Mouse (Mus musculus) cerebellum, postnatal 25 days (tissue): ENCODE results near the gene Clic6.

Experiments
- DNase-seq, 2 experiments: peaks; one replicate each; pipeline ENCODE4 v3.0.0; 2021; ENCODE audit warnings: mixed read lengths in 2 of 2

Gene Clic6

GRCm38 (mm10) chr16:92535258-92535657, 49.7 kb downstream of the Clic6 start:
- DNase-seq: no peak

DNA sequence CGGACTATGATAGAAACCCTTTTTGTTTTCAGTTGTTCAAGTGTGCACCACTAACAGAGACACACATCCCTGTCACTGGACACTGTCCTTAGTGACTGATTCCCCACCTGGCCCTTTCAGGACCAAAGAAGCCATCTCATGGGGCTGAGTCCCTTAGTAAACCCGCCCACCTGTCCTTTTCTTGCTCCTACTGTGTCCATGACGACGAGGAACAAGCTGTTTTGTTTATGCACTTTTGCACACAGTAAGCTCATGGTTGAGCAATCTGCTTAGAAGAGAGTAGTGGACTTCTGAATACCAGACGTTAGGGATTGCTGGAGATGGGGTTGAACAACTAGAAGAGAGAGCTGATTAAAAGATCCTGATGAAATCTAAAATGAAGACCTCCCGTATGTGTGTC, 52.8 kb downstream of the Clic6 start:
- DNase-seq: no peak

DNA sequence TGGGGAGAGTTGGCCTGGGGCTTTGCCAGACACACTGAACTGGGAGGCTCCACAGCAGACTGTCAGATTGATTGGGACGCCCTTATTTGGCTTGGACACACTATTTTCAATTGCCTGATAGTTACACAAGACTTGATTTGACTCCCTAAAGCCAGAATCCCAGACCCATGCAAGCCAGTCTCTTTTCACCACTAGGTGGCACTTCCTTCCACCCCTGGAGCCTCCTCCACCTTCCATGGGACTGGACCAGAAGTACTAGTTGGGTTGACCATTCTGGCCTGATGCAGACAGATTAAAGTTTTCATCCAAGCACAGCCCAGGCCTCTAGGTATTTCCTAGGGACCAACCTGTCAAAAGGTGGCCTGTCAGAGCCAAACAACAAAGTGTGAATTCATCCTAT, 58.7 kb downstream of the Clic6 start:
- DNase-seq: peak in 1 of 2 experiments; percentile 33

DNA sequence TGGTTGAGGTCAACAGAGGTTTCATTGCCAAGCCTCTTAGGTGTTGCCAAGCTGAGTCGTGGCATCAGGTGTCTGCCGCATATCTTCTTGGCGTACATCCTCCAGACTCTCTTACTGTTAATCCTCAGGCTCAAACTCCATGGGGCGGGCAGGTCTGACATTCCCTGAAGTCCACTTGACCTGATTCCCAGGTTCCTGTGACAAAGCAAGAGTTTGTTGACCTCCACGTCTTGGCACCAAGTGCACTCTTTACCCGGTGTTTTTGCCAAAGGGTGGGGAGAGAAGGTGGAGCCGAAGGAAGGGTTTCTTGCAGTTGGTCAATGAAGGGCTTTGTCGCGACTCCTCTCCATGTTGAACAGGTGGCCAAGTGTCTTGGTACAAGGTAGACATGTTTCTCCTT, 63.1 kb downstream of the Clic6 start:
- DNase-seq: no peak

- no peak for DNase-seq
Observed at GRCm38 (mm10) chr16:92551266-92552105, 66.0 kb downstream of the Clic6 start.

- no peak for DNase-seq
Observed at GRCm38 (mm10) chr16:92552106-92552382, 66.5 kb downstream of the Clic6 start.

DNA sequence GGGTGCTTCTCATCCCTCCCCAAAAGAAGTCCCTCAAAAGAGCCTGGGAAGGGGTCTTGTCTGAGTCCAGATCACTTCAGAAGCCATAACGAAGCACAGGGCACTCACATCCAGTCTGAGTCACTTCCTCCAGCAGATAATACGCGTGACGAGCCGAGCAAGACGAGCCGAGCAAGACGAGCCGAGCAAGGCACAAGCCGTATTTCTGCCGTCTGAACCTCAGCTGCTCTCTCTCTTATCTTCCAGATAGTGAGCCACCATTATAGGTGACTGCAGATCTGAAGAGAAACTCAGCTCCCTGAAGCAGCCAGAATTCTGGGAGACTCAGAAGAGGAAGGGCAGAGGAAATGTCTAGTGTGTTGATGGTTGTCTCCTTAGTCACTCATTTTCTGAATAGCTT, 67.3 kb downstream of the Clic6 start:
- DNase-seq: no peak

DNA sequence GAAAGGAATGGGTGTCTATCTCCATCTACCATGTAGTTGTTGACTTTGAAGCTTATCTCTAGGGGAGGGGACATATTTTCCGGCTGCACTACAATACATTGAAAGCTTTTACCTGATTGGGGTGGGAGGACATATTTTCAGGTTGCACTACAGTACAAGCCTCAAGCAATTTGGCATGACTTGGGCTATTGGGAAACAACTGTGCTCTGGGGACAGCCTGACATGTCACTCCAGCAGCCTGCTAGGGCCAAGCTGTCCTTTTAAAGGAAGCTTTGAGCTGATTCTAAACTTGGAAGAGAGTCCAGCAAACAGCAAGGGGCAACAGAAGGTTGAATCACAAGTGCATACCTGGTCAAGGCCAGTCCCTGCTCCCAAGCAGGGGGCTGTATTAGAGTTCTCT, 69.5 kb downstream of the Clic6 start:
- no peak for DNase-seq

- peak; percentile 15 to 28 for DNase-seq
Observed at GRCm38 (mm10) chr16:92565291-92565690, 79.8 kb downstream of the Clic6 start.

GRCm38 (mm10) chr16:92565708-92566107, 80.2 kb downstream of the Clic6 start:
- peak; percentile 90 to 93 for DNase-seq

DNA sequence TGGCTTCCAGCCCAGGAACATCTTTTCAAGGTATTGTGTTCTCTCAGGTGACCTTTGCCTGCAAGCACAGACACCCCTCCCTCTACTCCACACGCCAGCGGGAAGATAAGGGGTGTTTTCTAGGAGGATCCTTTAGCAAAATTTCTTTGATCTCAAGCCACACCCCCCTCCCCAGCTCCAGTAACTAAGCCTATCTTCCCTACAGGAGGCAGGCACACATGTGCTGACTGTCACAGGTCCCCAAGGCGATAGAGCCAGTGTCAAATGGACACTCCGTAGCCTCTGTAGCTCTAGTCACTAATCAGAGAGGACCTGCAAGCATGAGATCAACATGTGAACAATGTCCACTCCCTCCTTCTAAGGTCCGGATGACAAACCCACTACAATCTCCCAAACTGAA, 80.6 kb downstream of the Clic6 start:
- DNase-seq: no peak

- DNase-seq: no peak
Observed at GRCm38 (mm10) chr16:92571246-92571645, 85.7 kb downstream of the Clic6 start.

DNA sequence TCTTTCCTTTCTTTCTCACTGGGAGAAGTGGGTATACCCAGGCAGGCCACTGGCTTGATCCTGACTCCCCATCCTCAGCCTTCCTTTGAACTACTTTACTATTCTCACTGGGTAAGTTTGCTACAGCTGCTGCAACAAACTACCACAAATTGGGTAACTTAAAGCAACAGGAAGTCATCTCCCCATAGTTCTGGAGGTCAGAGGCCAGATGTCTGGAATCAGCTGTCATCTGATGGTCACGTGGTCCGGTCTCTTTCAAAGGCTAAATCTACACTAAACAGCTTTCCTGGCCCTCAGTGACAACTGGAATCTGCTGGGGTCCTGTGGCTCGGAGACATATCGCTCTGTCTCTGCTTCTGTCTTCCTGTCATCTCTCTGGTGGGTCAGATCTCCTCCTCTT, 87.7 kb downstream of the Clic6 start:
- DNase-seq: no peak

DNA sequence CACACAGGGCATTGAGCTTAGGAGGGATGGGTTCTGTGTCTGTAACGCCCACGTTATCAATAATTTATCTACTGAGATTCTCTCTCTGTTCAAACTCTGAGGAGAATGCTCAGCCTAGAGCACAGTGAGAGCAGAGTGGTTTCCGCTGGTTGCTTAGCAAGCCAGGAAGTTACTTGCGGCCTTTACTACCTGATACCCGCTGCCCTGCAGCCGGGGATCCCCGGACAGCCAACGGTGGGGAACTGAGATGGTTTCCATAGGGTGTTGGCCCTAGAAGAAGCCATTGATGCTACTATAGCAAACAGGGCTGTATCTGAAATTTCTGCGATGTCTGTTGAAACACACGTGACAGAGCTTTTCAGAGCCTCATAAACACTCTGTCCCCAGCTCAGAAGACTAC, 90.3 kb downstream of the Clic6 start:
- DNase-seq: no peak

GRCm38 (mm10) chr16:92577381-92577780, 91.8 kb downstream of the Clic6 start:
- no peak for DNase-seq

GRCm38 (mm10) chr16:92578915-92579653, 93.5 kb downstream of the Clic6 start:
- DNase-seq: no peak

DNA sequence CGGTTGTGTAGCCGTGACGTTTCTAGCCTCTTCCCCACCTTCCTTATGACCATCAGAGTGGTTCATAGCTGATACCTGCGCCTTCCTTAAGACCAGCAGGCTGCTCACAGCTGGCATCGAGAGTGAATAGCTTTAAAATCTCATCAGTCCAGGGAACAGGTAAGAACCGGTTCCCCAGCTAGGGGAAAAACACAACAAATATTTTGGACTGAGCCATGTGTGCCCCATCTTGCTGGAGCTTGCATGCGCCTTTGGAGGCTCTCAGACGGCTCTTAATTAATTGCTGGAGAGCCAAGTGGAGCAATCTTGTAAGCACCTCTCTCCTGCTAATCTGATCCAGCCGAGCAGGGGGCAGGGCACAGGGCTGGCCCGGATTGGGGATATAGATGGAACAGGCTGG, 95.4 kb downstream of the Clic6 start:
- DNase-seq: no peak

GRCm38 (mm10) chr16:92581767-92582166, 96.2 kb downstream of the Clic6 start:
- DNase-seq: no peak

DNA sequence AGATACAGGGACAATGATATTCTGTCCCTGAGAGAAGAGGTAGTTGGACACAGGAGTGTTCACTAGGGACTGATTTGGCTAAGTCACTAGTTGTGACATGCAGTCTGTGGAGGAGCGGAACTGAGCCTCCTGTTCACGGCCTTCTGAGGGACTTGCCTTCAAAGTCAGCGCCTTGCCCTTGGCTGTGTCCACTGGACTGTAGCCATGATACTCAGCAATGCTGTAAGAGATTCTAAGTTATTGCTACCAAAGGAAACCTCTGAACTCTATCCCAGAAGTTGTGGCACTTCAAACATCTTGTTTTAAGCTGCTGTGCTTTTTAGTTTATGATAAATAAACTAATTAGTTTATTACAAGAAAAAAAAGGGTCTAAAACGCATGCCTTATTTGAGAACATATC, 102.3 kb downstream of the Clic6 start:
- DNase-seq: no peak
